Mouse (Mus musculus): Measurements from ENCODE around the gene Olfr1499.
A peak's percentile ranks its signal among the peaks of the same experiment; 100 is the strongest.
"Not testable (repeated sequence)": the region's sequence is repeated elsewhere in the genome, so short reads cannot be mapped to it uniquely, and the experiment has no call there.

Gene Olfr1499

DNA sequence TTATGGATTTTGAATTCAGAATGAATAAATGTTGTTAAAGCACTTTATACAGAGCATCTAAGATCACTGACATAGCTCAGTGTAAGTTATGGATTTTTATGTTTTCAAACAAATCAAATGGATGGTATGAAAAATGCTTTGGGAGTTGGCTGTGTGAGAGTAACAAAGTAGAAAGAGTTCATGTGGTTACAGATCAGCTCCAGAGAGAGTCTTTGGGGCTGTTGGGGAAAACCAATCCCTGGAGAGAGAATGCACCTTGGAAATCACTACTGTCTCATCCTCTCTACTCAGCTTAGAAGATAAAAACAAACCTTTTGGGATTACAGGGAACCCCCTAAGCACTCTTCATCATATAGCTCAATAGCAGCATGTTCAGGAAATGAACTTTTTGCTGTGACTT, at the start of gene Olfr1499:
Gene Olfr1499 (minus strand): TSS at position 101 of the 400 bp plus-strand sequence.
- no peak for DNase-seq (ENCODE audit: low spot score in 2 of 2)

DNA sequence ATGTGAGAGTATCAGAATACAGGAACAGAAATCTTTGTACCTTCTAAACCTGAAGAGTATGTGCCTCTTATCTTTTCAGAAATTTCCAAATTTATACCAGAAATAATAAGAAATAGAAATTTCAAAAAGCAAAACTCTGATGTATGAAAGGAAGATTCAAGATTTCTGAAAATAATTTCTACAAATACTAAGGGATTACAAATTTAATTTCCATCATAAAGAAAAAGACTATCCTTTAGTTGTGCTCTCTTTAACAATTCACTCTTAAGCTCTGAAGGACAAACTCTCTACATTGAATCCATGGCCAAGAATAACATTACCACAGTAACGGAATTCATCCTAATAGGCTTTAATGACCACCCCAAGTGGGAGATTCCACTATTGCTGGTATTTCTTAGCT, 42.2 kb upstream of the Olfr1499 start, which contains the start of gene Olfr1502:
Gene Olfr1502 (plus strand): TSS at position 301 of the 400 bp plus-strand sequence.
- DNase-seq (ENCODE audit: low spot score in 2 of 2) = no peak

DNA sequence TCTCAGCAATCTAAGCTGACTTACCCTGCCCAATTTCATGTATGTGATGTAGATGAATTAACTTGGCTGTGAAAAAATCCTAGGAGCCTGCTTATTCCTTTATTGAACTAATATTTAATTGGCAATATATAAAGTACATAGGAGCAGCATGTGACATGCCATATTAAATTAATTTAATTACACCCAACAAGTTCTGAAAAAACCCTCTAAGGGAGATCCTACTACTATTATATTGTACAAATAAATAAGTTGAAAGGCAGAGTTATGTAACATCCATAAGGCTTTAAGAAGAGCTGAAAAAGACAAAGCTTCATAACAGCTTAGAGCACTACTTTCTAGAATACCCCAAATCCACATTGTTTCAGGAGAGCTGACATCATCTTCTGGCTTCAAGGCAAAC, 31.3 kb upstream of the Olfr1499 start, which contains the start of gene Olfr1501:
Gene Olfr1501 (minus strand): TSS at position 101 of the 400 bp plus-strand sequence.
- DNase-seq (ENCODE audit: low spot score in 2 of 2) = not testable (repeated sequence)

DNA sequence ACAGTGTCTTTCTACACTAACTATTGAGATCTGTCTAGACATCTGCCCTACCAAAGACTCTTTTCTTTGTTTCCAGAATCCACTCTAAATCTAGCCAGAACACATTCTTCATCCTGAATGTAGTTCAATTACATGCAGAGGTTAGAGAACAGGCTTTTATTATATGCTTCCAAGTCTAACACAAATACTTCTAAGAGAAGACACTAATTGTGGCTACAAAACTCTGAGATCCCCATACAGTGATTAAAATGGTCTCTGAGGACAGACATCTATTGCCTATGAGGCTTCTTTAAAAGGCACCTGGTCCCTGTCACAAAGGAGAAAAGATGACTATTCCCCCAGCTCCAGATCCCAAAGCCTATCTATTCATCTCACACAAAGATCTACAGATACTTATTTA, 11.1 kb upstream of the Olfr1499 start, which contains the start of gene Olfr1500:
Gene Olfr1500 (minus strand): TSS at position 101 of the 400 bp plus-strand sequence.
- no peak for DNase-seq (ENCODE audit: low spot score in 2 of 2)

DNA sequence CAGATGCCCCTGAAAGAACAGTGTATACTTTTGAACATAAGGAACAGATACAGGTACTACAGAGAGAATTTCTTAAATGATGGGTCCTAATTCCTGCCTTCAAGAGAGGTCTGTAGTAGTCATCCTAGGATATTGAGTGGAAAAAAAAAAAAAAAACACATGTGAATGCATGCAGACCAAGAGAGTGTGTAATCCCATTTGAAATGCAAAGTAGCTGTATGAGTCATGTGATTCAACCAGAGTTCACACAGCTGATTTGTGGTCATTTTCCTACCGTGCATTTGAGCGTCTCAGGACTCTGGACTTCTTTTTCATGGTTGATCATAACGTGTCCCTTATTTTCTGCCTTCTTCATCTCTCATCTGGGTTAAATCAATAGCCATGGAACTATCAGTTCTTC, 9.2 kb upstream of the Olfr1499 start:
- DNase-seq (ENCODE audit: low spot score in 2 of 2) = no peak

DNA sequence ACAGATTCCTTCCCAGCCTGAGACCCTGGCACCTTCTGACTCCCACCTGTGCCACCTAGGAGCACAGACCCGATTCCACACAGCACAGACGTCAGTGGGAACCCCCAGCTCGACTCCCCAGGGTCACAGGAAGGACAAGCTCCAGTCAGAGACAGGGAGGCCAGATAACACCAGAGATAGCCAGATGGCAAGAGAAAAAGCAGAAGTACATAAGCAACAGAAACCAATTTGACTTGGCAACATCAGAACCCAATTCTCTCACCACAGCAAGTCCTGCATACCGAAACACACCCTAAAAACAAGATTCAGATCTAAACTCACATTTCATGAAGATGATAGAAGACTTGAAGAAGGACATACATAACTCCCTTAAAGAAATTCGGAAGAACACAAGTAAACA, 1.6 kb upstream of the Olfr1499 start:
- DNase-seq (ENCODE audit: low spot score in 2 of 2) = no peak

DNA sequence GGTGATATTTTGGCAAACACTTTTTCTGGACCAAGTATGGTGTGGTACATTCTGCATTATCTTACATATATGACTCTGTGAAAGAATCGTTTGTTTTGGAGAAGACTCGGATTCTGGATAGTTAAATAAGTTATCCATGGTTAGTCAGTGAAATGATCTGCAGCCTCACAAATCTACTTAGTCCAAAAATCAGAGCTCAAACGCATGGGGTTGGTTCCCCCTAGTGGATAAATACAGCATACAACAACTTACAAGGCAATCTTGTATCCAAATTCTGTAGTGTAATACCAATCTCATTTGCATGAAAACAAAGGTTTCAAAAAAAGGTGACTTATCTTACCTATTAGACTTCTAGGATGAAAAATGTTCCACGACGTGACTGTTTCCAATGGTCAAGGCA, 420 bp downstream of the Olfr1499 start:
- peak in 1 of 2 experiments; percentile 20 for DNase-seq (ENCODE audit: low spot score in 2 of 2)

DNA sequence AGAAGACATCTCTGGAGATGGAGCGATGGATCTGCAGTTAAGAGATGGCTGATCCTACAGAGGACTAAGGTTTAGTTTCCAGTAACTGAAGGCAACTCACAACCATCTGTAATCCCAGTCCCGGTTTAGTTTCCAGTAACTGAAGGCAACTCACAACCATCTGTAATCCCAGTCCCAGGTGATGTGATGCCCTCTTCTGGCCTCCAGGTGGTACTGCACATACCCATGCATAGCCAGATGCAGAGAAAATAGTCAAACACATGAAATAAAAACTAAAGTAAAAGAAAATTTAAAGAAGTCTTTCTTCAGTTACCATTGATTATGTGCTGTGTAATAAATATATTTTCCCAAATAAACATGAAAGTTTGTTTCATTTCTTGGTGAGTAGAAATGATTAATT, 6.4 kb downstream of the Olfr1499 start:
- no peak for DNase-seq (ENCODE audit: low spot score in 2 of 2)

DNA sequence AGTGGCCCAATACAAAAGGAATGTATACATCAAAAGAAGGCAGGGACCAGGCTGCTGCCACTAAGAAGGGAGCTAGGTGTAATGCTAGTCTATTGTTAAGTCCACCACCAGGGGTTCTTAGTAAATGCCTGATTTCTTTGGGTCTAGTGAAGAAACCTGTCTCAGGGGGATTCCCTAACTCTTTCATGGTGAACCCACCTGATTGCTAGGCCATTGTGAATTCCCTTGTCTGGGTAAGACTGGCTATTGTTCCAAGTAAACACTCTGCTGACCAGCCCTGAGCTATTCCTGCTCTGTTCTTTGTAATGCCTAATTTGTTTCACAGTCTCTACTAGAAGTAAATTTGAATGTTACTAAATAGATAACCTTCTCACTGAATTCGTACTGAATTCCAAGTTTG, 13.8 kb downstream of the Olfr1499 start:
- not testable (repeated sequence) for DNase-seq (ENCODE audit: low spot score in 2 of 2)

DNA sequence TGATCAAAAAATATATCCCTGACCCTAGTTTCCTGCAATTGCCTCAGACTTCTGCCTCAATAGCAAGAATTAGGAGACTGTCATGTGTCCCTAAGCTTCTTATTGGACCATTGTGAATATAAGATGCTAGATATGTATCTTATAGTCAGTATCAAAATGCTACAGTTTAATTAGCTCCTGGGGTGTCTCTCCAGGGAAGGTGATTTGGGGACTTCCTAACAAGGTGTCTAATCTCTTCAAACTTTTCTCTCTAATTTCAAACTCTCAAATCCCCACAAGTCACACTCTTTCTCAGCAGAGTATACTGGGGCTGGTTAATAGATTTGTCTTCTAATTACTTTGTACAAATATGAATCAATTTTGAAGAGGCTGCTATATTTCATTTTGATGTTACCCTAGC, 21.1 kb downstream of the Olfr1499 start, which contains the start of gene Olfr1497:
Gene Olfr1497 (minus strand): TSS at position 101 of the 400 bp plus-strand sequence.
- DNase-seq (ENCODE audit: low spot score in 2 of 2) = no peak

DNA sequence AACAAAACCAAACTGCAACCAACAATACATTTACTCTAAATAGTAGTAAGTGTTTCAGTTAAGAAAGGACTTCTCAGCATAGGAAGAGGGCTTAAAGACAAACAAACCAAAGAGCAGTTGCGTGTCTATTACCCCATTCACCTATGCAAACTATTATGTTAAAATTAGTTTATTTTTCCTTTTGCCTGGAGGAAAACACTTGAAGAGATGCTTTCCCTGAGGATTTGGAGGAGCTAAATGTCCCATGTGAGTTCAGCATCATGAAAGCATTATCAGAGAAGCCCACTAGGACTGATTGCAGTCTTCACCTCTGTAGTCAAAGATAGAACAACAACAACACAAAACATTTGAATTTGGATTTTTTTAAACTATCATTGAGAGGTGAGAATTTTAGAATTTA, 41.7 kb downstream of the Olfr1499 start, which contains the start of gene Olfr1496:
Gene Olfr1496 (plus strand): TSS at position 301 of the 400 bp plus-strand sequence.
- DNase-seq (ENCODE audit: low spot score in 2 of 2) = no peak

DNA sequence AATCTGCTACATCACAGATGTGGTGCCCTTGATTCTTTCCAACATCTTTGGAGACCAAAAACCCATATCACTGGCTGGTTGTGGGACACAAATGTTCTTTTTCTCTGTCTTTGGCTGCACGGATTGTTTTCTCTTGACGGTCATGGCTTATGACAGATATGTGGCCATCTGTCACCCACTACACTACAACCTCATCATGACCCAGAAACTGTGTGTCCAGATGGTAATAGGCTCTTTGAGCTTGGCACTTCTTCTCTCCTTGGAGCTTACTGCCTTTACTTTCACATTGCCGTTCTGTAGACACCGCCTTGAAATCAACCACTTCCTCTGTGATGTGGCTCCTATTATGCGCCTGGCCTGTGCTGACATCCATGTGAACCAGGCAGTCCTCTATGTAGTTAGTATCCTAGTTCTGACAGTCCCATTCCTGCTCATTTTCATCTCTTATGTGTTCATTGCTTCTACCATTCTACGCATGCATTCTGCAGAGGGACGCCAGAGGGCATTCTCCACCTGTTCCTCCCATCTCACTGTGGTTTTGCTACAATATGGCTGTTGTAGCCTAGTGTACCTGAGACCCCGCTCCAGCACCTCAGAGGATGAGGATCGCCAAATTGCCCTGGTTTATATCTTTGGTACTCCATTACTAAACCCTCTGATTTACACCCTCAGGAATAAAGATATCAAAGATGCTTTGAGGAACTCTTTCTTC, 50.5 kb downstream of the Olfr1499 start:
- no peak for DNase-seq (ENCODE audit: low spot score in 2 of 2)

DNA sequence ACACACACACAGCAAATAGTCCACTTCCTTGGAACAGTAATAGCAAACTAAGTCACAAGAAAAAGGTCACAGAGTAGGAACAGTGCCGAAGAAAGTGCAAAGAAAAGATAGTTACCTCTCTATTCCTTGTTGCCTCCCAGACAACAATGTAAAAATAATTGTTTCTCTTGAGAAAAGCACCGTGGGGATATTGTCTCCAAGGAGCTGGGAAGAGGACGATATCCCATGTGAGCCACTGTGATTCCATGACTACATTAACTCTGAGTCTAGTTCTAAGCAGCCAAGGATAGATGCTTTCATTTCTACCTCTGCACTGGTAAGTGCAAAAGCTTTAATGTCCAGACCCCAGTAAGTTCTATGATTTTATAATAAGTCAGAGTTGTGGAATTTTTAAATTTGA, 54.9 kb downstream of the Olfr1499 start, which contains the start of gene Olfr1495:
Gene Olfr1495 (plus strand): TSS at position 301 of the 400 bp plus-strand sequence.
- no peak for DNase-seq (ENCODE audit: low spot score in 2 of 2)

Data from right cerebral cortex, postnatal 10 days (tissue).